Comparison of ENCODE assay signal across 9 mouse cellular contexts in the genomic region with DNA sequence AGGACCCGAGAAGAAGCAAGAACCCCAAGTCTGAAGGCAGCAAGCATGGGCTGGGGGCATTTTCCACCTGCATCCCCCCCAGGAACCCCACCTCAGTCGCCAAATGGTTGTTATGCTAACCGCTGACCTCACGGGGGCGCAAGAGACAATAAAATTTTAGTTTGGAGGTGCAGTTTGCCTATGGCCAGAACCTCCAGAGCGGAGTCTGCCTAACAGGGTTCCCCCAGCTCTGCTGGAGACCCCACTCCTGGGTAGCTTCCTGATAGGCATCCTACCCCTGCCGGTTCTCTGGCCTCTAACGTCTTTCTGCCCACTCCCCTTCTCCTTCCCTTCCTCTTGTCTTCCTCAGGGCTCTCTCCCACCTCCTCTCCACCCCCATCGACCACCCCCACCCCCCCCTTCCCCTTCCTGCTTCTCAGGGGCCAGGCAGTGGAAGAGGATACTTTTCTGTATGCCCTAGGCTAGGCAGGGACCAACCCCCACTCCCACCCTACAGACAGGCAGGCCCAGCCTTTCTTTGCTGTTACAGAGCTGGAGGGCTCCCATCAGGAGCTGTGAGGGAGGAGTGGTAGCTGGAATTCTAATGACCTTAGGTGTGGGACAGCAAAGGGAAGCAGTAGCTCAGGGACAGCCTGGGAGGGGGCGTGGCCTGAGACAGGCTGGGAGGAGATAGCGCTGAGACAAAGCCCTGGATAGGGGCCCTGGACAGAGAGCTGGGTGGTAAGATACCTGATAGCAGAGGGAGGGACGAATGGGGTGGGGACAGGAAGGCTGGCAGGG. TPM values are rescaled to one million over a fixed set of nuclear protein-coding genes. Genes with fewer than 3 reads are reported as not detected.
A peak's percentile ranks its signal among the peaks of the same experiment; 100 is the strongest.
DNase-seq lines count a peak whose midpoint lies in the region; ATAC-seq lines count a peak whose summit lies in the region.
"Had no signal": no experiment of that assay in that cellular context is flagged by ENCODE, and none has a peak within 500 bp of the region (broad histone marks: within the 10 kb centered on the region; RNA-seq: fewer than 3 reads in every experiment).

No protein-coding gene starts in this region.

- no peaks in the 10 kb centered on the region for H3K36me3 ChIP-seq in intestine, embryonic 15.5 days
- no peaks in the 10 kb centered on the region for H3K36me3 ChIP-seq in limb, embryonic 15.5 days
- H3K36me3 ChIP-seq in midbrain, embryonic 16.5 days (ENCODE audit: control insufficient read depth, insufficient read depth, low read length): no peaks in the 10 kb centered on the region
- no peaks in the 10 kb centered on the region for H3K36me3 ChIP-seq in stomach, embryonic 16.5 days (ENCODE audit: control insufficient read depth, insufficient read depth, low read length)

- H3K9me3 ChIP-seq in intestine, embryonic 15.5 days: no peaks in the 10 kb centered on the region
- no peaks in the 10 kb centered on the region for H3K9me3 ChIP-seq in limb, embryonic 15.5 days
- H3K9me3 ChIP-seq in midbrain, embryonic 16.5 days (replicated peaks; ENCODE audit: control insufficient read depth, low read length, poor library complexity, severe bottlenecking): no peaks in the 10 kb centered on the region
- H3K9me3 ChIP-seq in stomach, embryonic 16.5 days (replicated peaks; ENCODE audit: control insufficient read depth, low read length): no peaks in the 10 kb centered on the region

- H3K27me3 ChIP-seq in intestine, embryonic 15.5 days (replicated peaks): no peaks in the 10 kb centered on the region
- no peaks in the 10 kb centered on the region for H3K27me3 ChIP-seq in limb, embryonic 15.5 days
- no peaks in the 10 kb centered on the region for H3K27me3 ChIP-seq in midbrain, embryonic 16.5 days (ENCODE audit: control insufficient read depth, insufficient read depth, low read depth, low read length)
- H3K27me3 ChIP-seq in stomach, embryonic 16.5 days (ENCODE audit: control insufficient read depth, insufficient read depth, low read length): no peaks in the 10 kb centered on the region

- H3K4me3 ChIP-seq in intestine, embryonic 15.5 days (replicated peaks): peak overlapping the region; percentile 17; the same call in 1 of the 2 replicates
- H3K4me3 ChIP-seq in limb, embryonic 15.5 days: no peak overlapping the region
- H3K4me3 ChIP-seq in midbrain, embryonic 16.5 days (ENCODE audit: low read depth, low read length): no peak overlapping the region
- H3K4me3 ChIP-seq in stomach, embryonic 16.5 days (replicated peaks; ENCODE audit: low read length): 0 out of 2 replicates have a peak overlapping the region, but pooled peaks have one; percentile 10
- H3K4me3 ChIP-seq: myocyte had no signal

- H3K4me2 ChIP-seq in intestine, embryonic 15.5 days (replicated peaks): peak overlapping the region; percentile 46
- H3K4me2 ChIP-seq in limb, embryonic 15.5 days: peak overlapping the region; percentile 35
- H3K4me2 ChIP-seq in midbrain, embryonic 16.5 days (ENCODE audit: low read length): peak overlapping the region; percentile 31
- H3K4me2 ChIP-seq in stomach, embryonic 16.5 days (ENCODE audit: low read depth, low read length): peak overlapping the region; percentile 44

- DNase-seq in heart, adult 11 months: peak; percentile 92
- no peak for DNase-seq in heart, postnatal 25 days (ENCODE audit: low spot score)
- DNase-seq in cerebellum, postnatal 14 days: peak; percentile 82 to 83
- peak; percentile 59 for DNase-seq in gastrocnemius, postnatal 14 days

- peak; percentile 99 for ATAC-seq in intestine, embryonic 15.5 days
- ATAC-seq in limb, embryonic 15.5 days (ENCODE audit: insufficient number of reproducible peaks, low FRiP score, low TSS enrichment, low read depth): peak; percentile 74
- ATAC-seq in midbrain, embryonic 16.5 days: peak; percentile 81
- ATAC-seq in stomach, embryonic 16.5 days (ENCODE audit: insufficient read depth, low FRiP score): peak; percentile 97

- 3% methylated on average over 12 of the region's 12 CpGs for WGBS in intestine, embryonic 15.5 days
- 1% methylated on average over 12 of the region's 12 CpGs for WGBS in limb, embryonic 15.5 days
- under 1% methylated on average over 12 of the region's 12 CpGs for WGBS in midbrain, embryonic 16.5 days
- WGBS in stomach, embryonic 16.5 days: 3% methylated on average over 12 of the region's 12 CpGs

- H3K4me1 ChIP-seq in intestine, embryonic 15.5 days (replicated peaks): peaks cover 29% of the 10 kb centered on the region
- peaks cover 26% of the 10 kb centered on the region for H3K4me1 ChIP-seq in limb, embryonic 15.5 days
- peaks cover 9% of the 10 kb centered on the region for H3K4me1 ChIP-seq in midbrain, embryonic 16.5 days (ENCODE audit: control insufficient read depth, insufficient read depth, low read length)
- peaks cover 14% of the 10 kb centered on the region for H3K4me1 ChIP-seq in stomach, embryonic 16.5 days (ENCODE audit: control insufficient read depth, insufficient read depth, low read length)

- H3K27ac ChIP-seq in intestine, embryonic 15.5 days: peak overlapping the region; percentile 64
- H3K27ac ChIP-seq in limb, embryonic 15.5 days: peak overlapping the region; percentile 79
- no peak overlapping the region for H3K27ac ChIP-seq in midbrain, embryonic 16.5 days (ENCODE audit: low read length)
- H3K27ac ChIP-seq in stomach, embryonic 16.5 days (ENCODE audit: low read length): peak overlapping the region; percentile 78

- intact Hi-C loops in heart, postnatal 25 days (cut with DNase I): loop anchor here (1.0 kb wide), 2 partner anchors 61 to 102 kb away; no protein-coding TSS in a partner anchor
- intact Hi-C loops in gastrocnemius, postnatal 14 days (cut with DNase I; ENCODE audit: low total_unique reads): loop anchor here (2.0 kb wide), 1 partner anchor 64 kb away; no protein-coding TSS in a partner anchor

- no peak overlapping the region for H3K9ac ChIP-seq in intestine, embryonic 15.5 days
- H3K9ac ChIP-seq in limb, embryonic 15.5 days: no peak overlapping the region
- H3K9ac ChIP-seq in midbrain, embryonic 16.5 days (ENCODE audit: low read depth, low read length): peak overlapping the region; percentile 7; the same call in 1 of the 2 replicates
- peak overlapping the region; percentile 48; the same call in 1 of the 2 replicates for H3K9ac ChIP-seq in stomach, embryonic 16.5 days (ENCODE audit: low read length)

RNA-seq across cellular contexts. Expression of a gene that starts 55.8 kb away (rescaled TPM):
- 100 to 1,000 TPM; 131 to 156 TPM for total RNA-seq in heart, postnatal 25 days (2021)
- total RNA-seq in gastrocnemius, postnatal 14 days (2021): 1,000 to 10,000 TPM; 2,828 to 3,358 TPM
- polyA plus RNA-seq in intestine, embryonic 15.5 days (2015; fragmentation: Nextera tagmentation; extraction: Ambion mirVana): 958 and 978 TPM in 2 replicates
- 1,279 and 1,432 TPM in 2 replicates for polyA plus RNA-seq in limb, embryonic 15.5 days (2015; fragmentation: Nextera tagmentation; extraction: Ambion mirVana)
- 88.2 and 90.7 TPM in 2 replicates for polyA plus RNA-seq in midbrain, embryonic 16.5 days (2015; fragmentation: Nextera tagmentation; extraction: Ambion mirVana)
- polyA plus RNA-seq in stomach, embryonic 16.5 days (2015; fragmentation: Nextera tagmentation; extraction: Ambion mirVana): 669 and 788 TPM in 2 replicates

RNA-seq across cellular contexts. Expression of a gene that starts 58.9 kb away (rescaled TPM):
- not detected for total RNA-seq in heart, postnatal 25 days (2021)
- under 1 TPM; 0.22 to 0.86 TPM for total RNA-seq in gastrocnemius, postnatal 14 days (2021)
- polyA plus RNA-seq in intestine, embryonic 15.5 days (2015; fragmentation: Nextera tagmentation; extraction: Ambion mirVana): 1.0 and 1.4 TPM in 2 replicates
- polyA plus RNA-seq in limb, embryonic 15.5 days (2015; fragmentation: Nextera tagmentation; extraction: Ambion mirVana): 0.31 and 0.82 TPM in 2 replicates
- not detected in 2 replicates for polyA plus RNA-seq in midbrain, embryonic 16.5 days (2015; fragmentation: Nextera tagmentation; extraction: Ambion mirVana)
- 0.09 TPM in 1 of 2 replicates, not detected in the other for polyA plus RNA-seq in stomach, embryonic 16.5 days (2015; fragmentation: Nextera tagmentation; extraction: Ambion mirVana)

Comparison
In these comparisons a context has a peak if more than half of its experiments do, and no peak if none do; other contexts are left out.
1. H3K4me3 ChIP-seq: peak in intestine, embryonic 15.5 days (single experiment) and stomach, embryonic 16.5 days (single experiment); none in limb, embryonic 15.5 days (single experiment) and midbrain, embryonic 16.5 days (single experiment).
2. H3K9ac ChIP-seq: peak in midbrain, embryonic 16.5 days (single experiment) and stomach, embryonic 16.5 days (single experiment); none in intestine, embryonic 15.5 days (single experiment) and limb, embryonic 15.5 days (single experiment).
3. Peak in every context shown above with its lines, with median percentiles within 50 percentile points of each other: ATAC-seq and H3K4me2 ChIP-seq.